Mouse (Mus musculus): ENCODE data around the gene Glis2. TPM values are rescaled to one million over a fixed set of nuclear protein-coding genes. Genes with fewer than 3 reads are reported as not detected.

Glis2 gene
- total and polyA plus RNA-seq, 3 experiments, result 0.59 to 3.3 (median 2.5) TPM

DNA sequence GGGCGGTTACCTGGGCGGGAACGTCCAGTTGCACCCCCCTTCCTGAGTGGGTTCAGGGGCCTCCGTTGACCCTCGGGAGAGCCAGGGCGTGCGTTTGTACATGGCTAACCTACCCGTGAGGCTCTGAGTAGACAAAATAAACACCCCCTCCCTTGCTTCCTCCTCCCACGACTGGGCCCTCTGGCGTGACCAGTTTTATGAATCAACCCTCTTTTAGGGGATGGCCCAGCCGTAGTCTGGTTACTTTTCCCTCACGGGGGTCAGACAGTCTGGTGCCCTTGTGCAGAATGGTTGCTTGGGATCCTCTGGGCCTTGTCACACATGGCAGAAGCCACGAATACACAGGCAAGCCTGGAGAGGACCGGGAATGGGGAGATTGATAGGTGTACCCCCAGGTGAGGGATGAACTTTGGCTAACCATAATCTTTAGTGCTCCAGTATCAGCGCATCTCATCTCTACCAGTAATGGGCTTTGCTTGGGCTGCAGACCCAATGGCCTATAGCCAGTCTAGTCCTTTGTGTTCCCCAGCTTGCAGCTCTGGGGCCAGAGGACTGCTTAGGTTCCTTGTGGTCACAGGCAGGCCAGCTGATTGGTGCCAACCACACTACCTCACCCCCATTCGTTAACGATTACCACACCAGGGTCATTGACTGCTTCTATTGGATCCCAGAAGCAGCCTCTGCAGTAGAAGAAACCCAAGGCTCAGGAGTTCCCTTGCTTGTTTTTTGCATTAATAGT, 45.9 kb downstream of the Glis2 start:
- Histone ChIP-seq H3K9ac (ENCODE audit: insufficient read depth, low read depth) (peak overlapping the region; percentile 41; the same call in 1 of the 2 replicates), H3K4me1 (ENCODE audit: control insufficient read depth in 1 of 2, insufficient read depth in 2 of 2) (peaks cover 16 to 32% of the 10 kb centered on the region in 2 experiments), H3K4me2 (ENCODE audit: insufficient read depth, low read depth, poor library complexity, severe bottlenecking) (peak overlapping the region; percentile 81), H3K79me2 (replicated peaks; ENCODE audit: control insufficient read depth, extremely low read depth, insufficient read depth, poor library complexity, severe bottlenecking) (no peaks in the 10 kb centered on the region), H3K9me3 (replicated peaks; ENCODE audit: low read length) (no peaks in the 10 kb centered on the region), H3K36me3 (replicated peaks in 1 of 2; ENCODE audit: control insufficient read depth in 1 of 2, insufficient read depth in 1 of 2, low read length in 1 of 2) (peaks cover 17 to 79% of the 10 kb centered on the region in 2 experiments), H3K4me3 (replicated peaks in 1 of 3; ENCODE audit: low read depth in 2 of 3, low read length in 2 of 3, poor library complexity in 1 of 3) (peak overlapping the region; percentile 55 to 60 (median 59)), H3K27ac (ENCODE audit: insufficient read depth, low read depth) (peak overlapping the region; percentile 1; the same call in 1 of the 2 replicates), H3K27me3 (replicated peaks) (no peaks in the 10 kb centered on the region)
- peak; percentile 9; the same call in 1 of the 2 replicates for TF ChIP-seq TCF12 (IDR thresholded peaks at IDR 0.05; ENCODE audit: low read depth, low read length)
- TF ChIP-seq MAX (IDR thresholded peaks at IDR 0.05; ENCODE audit: low read length), result no peak
- no peak for TF ChIP-seq NELFE (IDR thresholded peaks at IDR 0.05; ENCODE audit: low read depth, low read length)
- TF ChIP-seq MAZ (IDR thresholded peaks at IDR 0.05; ENCODE audit: low read depth, low read length), result 0 out of 2 replicates have a peak, but pooled peaks have one; percentile 26
- TF ChIP-seq CHD1 (IDR thresholded peaks at IDR 0.05; ENCODE audit: low read depth, low read length), result no peak
- no peak for TF ChIP-seq TBP (conservative IDR thresholded peaks at IDR 0.05; ENCODE audit: low read depth, low read length)
- no peak for TF ChIP-seq POLR2A (IDR thresholded peaks at IDR 0.05; ENCODE audit: low read depth, low read length)
- 0 out of 2 replicates have a peak, but pooled peaks have one; percentile 13 for TF ChIP-seq CHD2 (IDR thresholded peaks at IDR 0.05; ENCODE audit: low read length)
- dilution Hi-C loops (cut with MboI; ENCODE audit: extremely low pct_ligation_motif_present, extremely low pct_unique_long_range_greater_than_20kb, low sequenced_read_pairs), result no loop called here
- in situ Hi-C loops (cut with MboI; ENCODE audit: low pct_ligation_motif_present, low pct_unique_long_range_greater_than_20kb, low sequenced_read_pairs), result loop anchor here (25.0 kb wide), 1 partner anchor 497 kb away; the partner anchor contains the start of genes Ppl and Sec14l5
- DNase-seq (ENCODE audit: extremely low read depth), result peak; percentile 66

GRCm38 (mm10) chr16:4641119-4641838, 46.8 kb downstream of the Glis2 start:
- Histone ChIP-seq H3K4me1 (ENCODE audit: control insufficient read depth in 1 of 2, insufficient read depth in 2 of 2) (peaks cover 16 to 32% of the 10 kb centered on the region in 2 experiments), H3K27ac (ENCODE audit: insufficient read depth, low read depth) (no peak overlapping the region), H3K79me2 (replicated peaks; ENCODE audit: control insufficient read depth, extremely low read depth, insufficient read depth, poor library complexity, severe bottlenecking) (no peaks in the 10 kb centered on the region), H3K27me3 (replicated peaks) (no peaks in the 10 kb centered on the region), H3K4me3 (replicated peaks in 1 of 3; ENCODE audit: low read depth in 2 of 3, low read length in 2 of 3, poor library complexity in 1 of 3) (no peak overlapping the region), H3K9me3 (replicated peaks; ENCODE audit: low read length) (no peaks in the 10 kb centered on the region), H3K36me3 (replicated peaks in 1 of 2; ENCODE audit: control insufficient read depth in 1 of 2, insufficient read depth in 1 of 2, low read length in 1 of 2) (peaks cover 13 to 79% of the 10 kb centered on the region in 2 experiments), H3K9ac (ENCODE audit: insufficient read depth, low read depth) (no peak overlapping the region), H3K4me2 (ENCODE audit: insufficient read depth, low read depth, poor library complexity, severe bottlenecking) (no peak overlapping the region)
- DNase-seq (ENCODE audit: extremely low read depth), result peak; percentile 42
- dilution Hi-C loops (cut with MboI; ENCODE audit: extremely low pct_ligation_motif_present, extremely low pct_unique_long_range_greater_than_20kb, low sequenced_read_pairs) (no loop called here), in situ Hi-C loops (cut with MboI; ENCODE audit: low pct_ligation_motif_present, low pct_unique_long_range_greater_than_20kb, low sequenced_read_pairs) (loop anchor here (25.0 kb wide), 1 partner anchor 496 kb away; the partner anchor contains the start of genes Ppl and Sec14l5)
- TF ChIP-seq TBP (conservative IDR thresholded peaks at IDR 0.05; ENCODE audit: low read depth, low read length), result no peak
- peak; percentile 29; the same call in 1 of the 2 replicates for TF ChIP-seq CHD2 (IDR thresholded peaks at IDR 0.05; ENCODE audit: low read length)
- TF ChIP-seq KAT2A (IDR thresholded peaks at IDR 0.05; ENCODE audit: insufficient replicate concordance, low read length), result 0 out of 2 replicates have a peak, but pooled peaks have one; percentile 60
- no peak for TF ChIP-seq ZC3H11A (IDR thresholded peaks at IDR 0.05; ENCODE audit: low read depth, low read length)
- TF ChIP-seq USF1 (IDR thresholded peaks at IDR 0.05; ENCODE audit: low read depth, low read length), result no peak
- TF ChIP-seq E2F4 (IDR thresholded peaks at IDR 0.05; ENCODE audit: insufficient replicate concordance, low read depth, low read length), result no peak
- no peak for TF ChIP-seq CTCF (conservative IDR thresholded peaks at IDR 0.05 in 1 of 2, IDR thresholded peaks at IDR 0.05 in 1 of 2; ENCODE audit: low read depth in 2 of 2, low read length in 2 of 2)
- no peak for TF ChIP-seq JUN (IDR thresholded peaks at IDR 0.05; ENCODE audit: insufficient read depth, low read depth, low read length)

Measured in CH12.LX (cell line).